Mouse (Mus musculus) ES-CJ7 (cell line): ENCODE measurements around the gene Znrd1.
A peak's percentile ranks its signal among the peaks of the same experiment; 100 is the strongest.

ENCODE experiments used
- DNase-seq: peaks from one replicate; pipeline ENCODE4 v3.0.0; 2011; ENCODE audit warnings: low read depth, low spot score

Znrd1 gene

GRCm38 (mm10) chr17:36927496-36928120, 30.8 kb downstream of the Znrd1 start:
- peak; percentile 27 for DNase-seq

GRCm38 (mm10) chr17:36923491-36923890, 34.9 kb downstream of the Znrd1 start:
- DNase-seq: peak; percentile 87

- DNase-seq: peak; percentile 27
Measured at GRCm38 (mm10) chr17:36922715-36923114, 35.6 kb downstream of the Znrd1 start.

- peak; percentile 56 for DNase-seq
Measured at GRCm38 (mm10) chr17:36920239-36920638, 38.1 kb downstream of the Znrd1 start.

- DNase-seq: peak; percentile 75
Measured at GRCm38 (mm10) chr17:36915076-36915475, 43.3 kb downstream of the Znrd1 start.

GRCm38 (mm10) chr17:36914108-36914507, 44.3 kb downstream of the Znrd1 start:
- DNase-seq: peak; percentile 81

GRCm38 (mm10) chr17:36912031-36912430, 46.3 kb downstream of the Znrd1 start:
- DNase-seq: no peak

- DNase-seq: no peak
Measured at GRCm38 (mm10) chr17:36909802-36910201, 48.6 kb downstream of the Znrd1 start.

GRCm38 (mm10) chr17:36908235-36908634, 50.1 kb downstream of the Znrd1 start:
- no peak for DNase-seq
